ENCODE assay signal across 9 mouse cellular contexts in genomic region chr19:45020348-45020747, GRCm38 (mm10). TPM values are rescaled to one million over a fixed set of nuclear protein-coding genes. Genes with fewer than 3 reads are reported as not detected.
DNase-seq lines count a peak whose midpoint lies in the region; ATAC-seq and TF ChIP-seq lines count a peak whose summit lies in the region.
"Had no signal": no experiment of that assay in that cellular context is flagged by ENCODE, and none has a peak within 500 bp of the region (broad histone marks: within the 10 kb centered on the region; RNA-seq: fewer than 3 reads in every experiment).

No protein-coding gene starts in this region.

- no peak for DNase-seq in hindbrain, embryonic 10.5 days (ENCODE audit: low spot score)
- DNase-seq in hindbrain, embryonic 14.5 days (ENCODE audit: low spot score), result no peak
- peak; percentile 67 to 70 for DNase-seq in gastrocnemius, adult 8-10 months (ENCODE audit: low spot score in 2 of 2)
- peak; percentile 73 for DNase-seq in lung, postnatal 36 days
- no peak for DNase-seq in right cerebral cortex, postnatal 36 days (ENCODE audit: low spot score in 2 of 2)
- no peak for DNase-seq in thymus, adult 18-20 months

- H3K27me3 ChIP-seq in hindbrain, embryonic 10.5 days (ENCODE audit: insufficient read depth, poor library complexity, severe bottlenecking), result no peaks in the 10 kb centered on the region; the same call in 1 of the 2 replicates
- no peaks in the 10 kb centered on the region for H3K27me3 ChIP-seq in hindbrain, embryonic 14.5 days (ENCODE audit: control insufficient read depth, insufficient read depth, low read length)
- no peaks in the 10 kb centered on the region for H3K27me3 ChIP-seq in intestine, postnatal 0 days (replicated peaks; ENCODE audit: control insufficient read depth, insufficient read depth, low read length)

- no peak overlapping the region for H3K9ac ChIP-seq in hindbrain, embryonic 14.5 days
- no peak overlapping the region for H3K9ac ChIP-seq in intestine, postnatal 0 days (ENCODE audit: low read depth, low read length)

- ATAC-seq in hindbrain, embryonic 14.5 days (ENCODE audit: low FRiP score), result no peak
- no peak for ATAC-seq in intestine, postnatal 0 days
- ATAC-seq in CD4-positive, CD25-positive, alpha-beta regulatory T cell, adult 4 months, result no peak

- H3K27ac ChIP-seq in hindbrain, embryonic 10.5 days, result 0 out of 2 replicates have a peak overlapping the region, but pooled peaks have one; percentile 1
- no peak overlapping the region for H3K27ac ChIP-seq in hindbrain, embryonic 14.5 days
- no peak overlapping the region for H3K27ac ChIP-seq in intestine, postnatal 0 days (ENCODE audit: low read depth, low read length)

- 72% methylated on average over 6 of the region's 6 CpGs for WGBS in hindbrain, embryonic 10.5 days
- 72% methylated on average over 6 of the region's 6 CpGs for WGBS in hindbrain, embryonic 14.5 days
- 36% methylated on average over 6 of the region's 6 CpGs for WGBS in intestine, postnatal 0 days

- H3K36me3 ChIP-seq in hindbrain, embryonic 10.5 days, result peaks cover 51% of the 10 kb centered on the region
- H3K36me3 ChIP-seq in hindbrain, embryonic 14.5 days (replicated peaks; ENCODE audit: control insufficient read depth, insufficient read depth), result peaks cover 17% of the 10 kb centered on the region
- H3K36me3 ChIP-seq in intestine, postnatal 0 days (ENCODE audit: control insufficient read depth, insufficient read depth), result peaks cover 28% of the 10 kb centered on the region

- H3K4me1 ChIP-seq in hindbrain, embryonic 10.5 days (replicated peaks), result peaks cover 67% of the 10 kb centered on the region
- H3K4me1 ChIP-seq in hindbrain, embryonic 14.5 days (replicated peaks; ENCODE audit: control insufficient read depth, insufficient read depth, low read length), result peaks cover 38% of the 10 kb centered on the region
- H3K4me1 ChIP-seq in intestine, postnatal 0 days (replicated peaks; ENCODE audit: control insufficient read depth, insufficient read depth, low read length), result peaks cover 9% of the 10 kb centered on the region

- no peak for TF ChIP-seq CTCF in intestine, postnatal 0 days (IDR thresholded peaks at IDR 0.05; ENCODE audit: low read depth)

- H3K9me3 ChIP-seq in hindbrain, embryonic 10.5 days, result no peaks in the 10 kb centered on the region
- H3K9me3 ChIP-seq in hindbrain, embryonic 14.5 days (ENCODE audit: control insufficient read depth, low read length), result no peaks in the 10 kb centered on the region
- H3K9me3 ChIP-seq in intestine, postnatal 0 days (ENCODE audit: control insufficient read depth), result no peaks in the 10 kb centered on the region

- peak overlapping the region; percentile 29; the same call in 1 of the 2 replicates for H3K4me3 ChIP-seq in hindbrain, embryonic 10.5 days
- H3K4me3 ChIP-seq in hindbrain, embryonic 14.5 days (replicated peaks; ENCODE audit: low read length), result no peak overlapping the region
- H3K4me3 ChIP-seq in intestine, postnatal 0 days (ENCODE audit: low read depth, low read length), result no peak overlapping the region
- H3K4me3 ChIP-seq: erythroblast, embryonic 14.5 days had no signal

- H3K4me2 ChIP-seq in hindbrain, embryonic 14.5 days (replicated peaks), result no peak overlapping the region
- peak overlapping the region; percentile 28 for H3K4me2 ChIP-seq in intestine, postnatal 0 days (replicated peaks; ENCODE audit: low read depth)

RNA-seq across cellular contexts. Expression of gene Lzts2, which starts 6.1 kb away (rescaled TPM):
- polyA plus RNA-seq in hindbrain, embryonic 10.5 days (2016; fragmentation: Nextera tagmentation; extraction: Ambion mirVana), result 67.5 and 69.1 TPM in 2 replicates
- 18.8 and 20.1 TPM in 2 replicates for polyA plus RNA-seq in hindbrain, embryonic 14.5 days (2014; fragmentation: Nextera tagmentation; extraction: Ambion mirVana)
- 10 to 100 TPM; 17.9 to 25.9 (median 20.5) TPM for total RNA-seq in gastrocnemius, adult 8-10 months (2022)
- polyA plus RNA-seq in intestine, postnatal 0 days (2015; fragmentation: Nextera tagmentation; extraction: Ambion mirVana), result 26.0 and 26.2 TPM in 2 replicates
- 1 to 10 TPM in 1 of 2 experiments, under 1 TPM in 1; 0.54 to 1.6 TPM for polyA plus RNA-seq in CD4-positive, CD25-positive, alpha-beta regulatory T cell, adult 4 months (2017; shearing (Covaris generic))

RNA-seq across cellular contexts. Expression of gene Mrpl43, which starts 14.1 kb away (rescaled TPM):
- polyA plus RNA-seq in hindbrain, embryonic 10.5 days (2016; fragmentation: Nextera tagmentation; extraction: Ambion mirVana), result 75.6 and 83.0 TPM in 2 replicates
- polyA plus RNA-seq in hindbrain, embryonic 14.5 days (2014; fragmentation: Nextera tagmentation; extraction: Ambion mirVana), result 75.8 and 85.4 TPM in 2 replicates
- 10 to 100 TPM; 30.2 to 36.4 (median 34.1) TPM for total RNA-seq in gastrocnemius, adult 8-10 months (2022)
- 80.1 and 83.0 TPM in 2 replicates for polyA plus RNA-seq in intestine, postnatal 0 days (2015; fragmentation: Nextera tagmentation; extraction: Ambion mirVana)
- 10 to 100 TPM; 45.8 to 63.1 TPM for polyA plus RNA-seq in CD4-positive, CD25-positive, alpha-beta regulatory T cell, adult 4 months (2017; shearing (Covaris generic))

RNA-seq across cellular contexts. Expression of gene Twnk, which starts 14.9 kb away (rescaled TPM):
- 23.6 and 32.6 TPM in 2 replicates for polyA plus RNA-seq in hindbrain, embryonic 10.5 days (2016; fragmentation: Nextera tagmentation; extraction: Ambion mirVana)
- 7.1 and 9.4 TPM in 2 replicates for polyA plus RNA-seq in hindbrain, embryonic 14.5 days (2014; fragmentation: Nextera tagmentation; extraction: Ambion mirVana)
- total RNA-seq in gastrocnemius, adult 8-10 months (2022), result 10 to 100 TPM; 18.9 to 39.5 (median 21.9) TPM
- 7.1 and 7.4 TPM in 2 replicates for polyA plus RNA-seq in intestine, postnatal 0 days (2015; fragmentation: Nextera tagmentation; extraction: Ambion mirVana)
- polyA plus RNA-seq in CD4-positive, CD25-positive, alpha-beta regulatory T cell, adult 4 months (2017; shearing (Covaris generic)), result 10 to 100 TPM in 1 of 2 experiments, 1 to 10 TPM in 1; 8.6 to 20.3 TPM

RNA-seq across cellular contexts. Expression of gene Pdzd7, which starts 25.2 kb away (rescaled TPM):
- 0.26 and 0.40 TPM in 2 replicates for polyA plus RNA-seq in hindbrain, embryonic 10.5 days (2016; fragmentation: Nextera tagmentation; extraction: Ambion mirVana)
- 2.5 and 2.9 TPM in 2 replicates for polyA plus RNA-seq in hindbrain, embryonic 14.5 days (2014; fragmentation: Nextera tagmentation; extraction: Ambion mirVana)
- total RNA-seq in gastrocnemius, adult 8-10 months (2022), result 1 to 10 TPM; 2.9 to 5.4 (median 4.1) TPM
- polyA plus RNA-seq in intestine, postnatal 0 days (2015; fragmentation: Nextera tagmentation; extraction: Ambion mirVana), result 0.22 and 0.37 TPM in 2 replicates
- not detected for polyA plus RNA-seq in CD4-positive, CD25-positive, alpha-beta regulatory T cell, adult 4 months (2017; shearing (Covaris generic))
- polyA plus RNA-seq: erythroblast, embryonic 14.5 days had no signal

RNA-seq across cellular contexts. Expression of gene Sfxn3, which starts 27.0 kb away (rescaled TPM):
- 9.8 and 17.8 TPM in 2 replicates for polyA plus RNA-seq in hindbrain, embryonic 10.5 days (2016; fragmentation: Nextera tagmentation; extraction: Ambion mirVana)
- polyA plus RNA-seq in hindbrain, embryonic 14.5 days (2014; fragmentation: Nextera tagmentation; extraction: Ambion mirVana), result 67.8 and 77.0 TPM in 2 replicates
- total RNA-seq in gastrocnemius, adult 8-10 months (2022), result 10 to 100 TPM; 21.2 to 25.8 (median 22.7) TPM
- 15.1 and 17.5 TPM in 2 replicates for polyA plus RNA-seq in intestine, postnatal 0 days (2015; fragmentation: Nextera tagmentation; extraction: Ambion mirVana)
- polyA plus RNA-seq in CD4-positive, CD25-positive, alpha-beta regulatory T cell, adult 4 months (2017; shearing (Covaris generic)), result 100 to 1,000 TPM in 1 of 2 experiments, 10 to 100 TPM in 1; 92.5 to 132 TPM

Comparison
In these comparisons a context has a peak if more than half of its experiments do, and no peak if none do; other contexts are left out.
1. DNase-seq: peak in gastrocnemius, adult 8-10 months (2 of 2) and lung, postnatal 36 days (single experiment); none in hindbrain, embryonic 10.5 days (single experiment), hindbrain, embryonic 14.5 days (single experiment), right cerebral cortex, postnatal 36 days (0 of 2) and thymus, adult 18-20 months (0 of 2).